Mouse (Mus musculus) liver, embryonic 12.5 days (tissue): ENCODE data around the gene Zfp28. TPM values are rescaled to one million over a fixed set of nuclear protein-coding genes. Genes with fewer than 3 reads are reported as not detected.

Experiments used
- ATAC-seq: fragments of 200-750 bp; cut with Nextera tagmentation; 2 replicates; pipeline ENCODE4 v1.8.0; 2017; ENCODE audit warnings: moderate number of reproducible peaks, mild to moderate bottlenecking, moderate library complexity
- H3K27ac ChIP-seq: fragments of 300-500 bp; sonication (generic); 2 replicates; pipeline ENCODE4 v1.5.1; 2016; ENCODE audit warnings: mild to moderate bottlenecking
- H3K27me3 ChIP-seq: fragments of 300-500 bp; sonication (generic); replicated peaks from 2 replicates; pipeline ENCODE4 v1.6.1; 2016; ENCODE audit warnings: mild to moderate bottlenecking, moderate library complexity
- H3K36me3 ChIP-seq: fragments of 300-500 bp; sonication (generic); 2 replicates; pipeline ENCODE4 v1.6.1; 2016; ENCODE audit warnings: mild to moderate bottlenecking, moderate library complexity
- H3K4me1 ChIP-seq: fragments of 300-500 bp; sonication (generic); 2 replicates; pipeline ENCODE4 v1.6.1; 2016
- H3K4me2 ChIP-seq: fragments of 300-500 bp; sonication (generic); 2 replicates; pipeline ENCODE4 v1.6.1; 2016; ENCODE audit warnings: mild to moderate bottlenecking, moderate library complexity
- H3K4me3 ChIP-seq: fragments of 300-500 bp; sonication (generic); 2 replicates; pipeline ENCODE4 v1.5.1; 2016; ENCODE audit warnings: mild to moderate bottlenecking, moderate library complexity
- H3K9ac ChIP-seq: fragments of 300-500 bp; sonication (generic); 2 replicates; pipeline ENCODE4 v1.6.1; 2016; ENCODE audit warnings: mild to moderate bottlenecking, moderate library complexity
- H3K9me3 ChIP-seq: fragments of 300-500 bp; sonication (generic); replicated peaks from 2 replicates; pipeline ENCODE4 v1.6.1; 2016; ENCODE audit warnings: mild to moderate bottlenecking, moderate library complexity
- WGBS: fragments of 180-500 bp; shearing (Covaris S2); methylation state at CpG from one replicate; pipeline ENCODE4 v1.1.7; 2016; ENCODE audit not compliant: insufficient replicate concordance; 5-methylcytosine and 5-hydroxymethylcytosine counted together
- polyA plus RNA-seq: library from polyadenylated mRNA; unstranded; fragments of >200 nt; fragmentation: Nextera tagmentation; extraction: Ambion mirVana; gene quantifications from 2 replicates; pipeline ENCODE4 v1.2.1, GENCODE M21; 2016

The Zfp28 gene
- polyA plus RNA-seq, 1 experiment from 2014 or later, result 1.7 TPM

DNA sequence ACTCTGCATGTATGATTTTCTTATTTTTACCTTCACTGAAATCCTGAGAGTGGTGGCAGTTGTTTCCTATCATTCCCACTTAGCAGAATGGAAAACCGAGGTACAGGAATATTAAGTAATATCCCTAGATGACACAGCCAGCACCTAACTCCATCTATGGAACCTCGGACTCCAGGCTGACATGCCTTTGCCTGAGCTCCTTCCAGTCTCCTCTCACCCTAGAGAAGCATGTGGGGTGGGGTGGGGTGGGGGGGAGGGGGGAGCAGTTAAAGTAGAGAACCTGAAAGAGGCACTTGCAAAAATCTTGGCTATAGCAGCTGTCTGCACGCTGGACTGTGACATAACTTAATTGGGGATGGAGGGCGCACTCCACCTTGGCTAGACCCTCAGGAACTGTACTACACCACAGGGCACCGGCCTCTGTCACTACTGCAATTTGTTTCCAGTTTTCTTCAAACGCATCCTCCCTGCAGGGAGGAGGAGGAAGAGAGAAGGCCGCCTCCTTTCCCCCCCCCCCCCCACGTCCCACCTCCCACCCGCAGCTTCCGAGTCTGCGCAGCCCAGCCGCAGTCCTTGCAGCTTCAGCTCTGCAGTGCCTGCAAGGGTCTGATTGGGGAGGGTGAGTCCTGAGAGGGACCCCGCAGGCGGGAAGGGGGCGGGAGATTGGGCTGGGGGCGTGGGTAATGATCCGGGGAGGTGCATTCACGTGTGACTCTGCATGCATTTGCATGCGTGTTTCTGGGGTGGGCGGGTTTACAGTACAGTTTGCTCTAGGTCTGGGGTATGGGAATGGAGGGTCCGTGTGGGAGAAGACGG is 31.7 kb downstream of the Zfp28 start:
- Histone ChIP-seq H3K4me2 (no peak overlapping the region), H3K9ac (no peak overlapping the region), H3K27ac (no peak overlapping the region), H3K4me1 (no peaks in the 10 kb centered on the region), H3K4me3 (no peak overlapping the region), H3K9me3 (no peaks in the 10 kb centered on the region), H3K27me3 (peaks cover 4% of the 10 kb centered on the region), H3K36me3 (no peaks in the 10 kb centered on the region)
- WGBS, result 7% methylated on average over 21 of the region's 22 CpGs
- no peak for ATAC-seq

GRCm38 (mm10) chr7:6415442-6415787 is 32.3 kb downstream of the Zfp28 start:
- H3K4me1 ChIP-seq, result no peaks in the 10 kb centered on the region
- H3K27me3 ChIP-seq, result peaks cover 4% of the 10 kb centered on the region
- WGBS, result 23% methylated on average over 8 of the region's 8 CpGs
- no peak overlapping the region for H3K4me3 ChIP-seq
- H3K27ac ChIP-seq, result no peak overlapping the region
- H3K4me2 ChIP-seq, result no peak overlapping the region
- ATAC-seq, result no peak
- H3K9ac ChIP-seq, result no peak overlapping the region
- no peaks in the 10 kb centered on the region for H3K9me3 ChIP-seq
- H3K36me3 ChIP-seq, result no peaks in the 10 kb centered on the region

DNA sequence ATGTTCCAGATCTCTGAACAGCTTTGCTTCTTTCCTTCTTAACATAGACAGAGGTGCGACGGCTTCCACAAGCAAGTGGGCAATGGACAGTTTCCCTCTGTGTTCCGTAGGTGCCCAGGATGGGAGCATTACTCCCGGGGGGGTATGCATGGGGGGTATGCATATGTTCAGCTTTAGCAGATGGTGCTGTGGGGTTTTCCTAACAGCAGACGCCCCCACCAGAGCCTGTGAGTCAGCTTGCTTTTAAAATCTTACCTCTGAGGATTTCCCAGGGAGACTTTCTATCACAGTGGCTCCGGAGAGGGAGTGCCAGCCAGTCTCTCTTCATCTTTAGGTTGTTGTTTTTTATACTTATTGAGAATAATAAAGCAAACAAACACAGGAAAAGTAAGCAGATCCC is 36.8 kb downstream of the Zfp28 start:
- Histone ChIP-seq H3K9ac (no peak overlapping the region), H3K4me2 (no peak overlapping the region), H3K4me3 (no peak overlapping the region), H3K27ac (no peak overlapping the region), H3K9me3 (no peaks in the 10 kb centered on the region), H3K4me1 (no peaks in the 10 kb centered on the region), H3K36me3 (no peaks in the 10 kb centered on the region), H3K27me3 (peaks cover 3% of the 10 kb centered on the region)
- 58% methylated on average over 6 of the region's 6 CpGs for WGBS
- no peak for ATAC-seq

- no peak for ATAC-seq
Observed at GRCm38 (mm10) chr7:6429381-6429780, 46.3 kb downstream of the Zfp28 start.

GRCm38 (mm10) chr7:6430342-6430741 is 47.2 kb downstream of the Zfp28 start:
- no peak for ATAC-seq
- no peaks in the 10 kb centered on the region for H3K27me3 ChIP-seq
- H3K9ac ChIP-seq, result no peak overlapping the region
- no peak overlapping the region for H3K4me2 ChIP-seq
- H3K4me3 ChIP-seq, result no peak overlapping the region
- no peaks in the 10 kb centered on the region for H3K36me3 ChIP-seq
- 22% methylated on average over 2 of the region's 2 CpGs for WGBS
- no peaks in the 10 kb centered on the region for H3K4me1 ChIP-seq
- H3K9me3 ChIP-seq, result peaks cover 10% of the 10 kb centered on the region; the same call in 1 of the 2 replicates
- H3K27ac ChIP-seq, result no peak overlapping the region

More at GRCm38 (mm10) chr7:6429381-6429780, 46.3 kb downstream of the Zfp28 start:
- H3K4me3 ChIP-seq, result no peak overlapping the region
- H3K4me2 ChIP-seq, result no peak overlapping the region
- H3K27ac ChIP-seq, result no peak overlapping the region
- no peaks in the 10 kb centered on the region for H3K36me3 ChIP-seq
- no peak overlapping the region for H3K9ac ChIP-seq
- H3K4me1 ChIP-seq, result no peaks in the 10 kb centered on the region
- WGBS, result 75% methylated on average over 3 of the region's 3 CpGs
- H3K27me3 ChIP-seq, result no peaks in the 10 kb centered on the region
- peaks cover 10% of the 10 kb centered on the region; the same call in 1 of the 2 replicates for H3K9me3 ChIP-seq

GRCm38 (mm10) chr7:6438388-6438787 is 55.3 kb downstream of the Zfp28 start, which contains the start of gene Olfr1344:
Gene Olfr1344, plus strand, starts transcription at chr7:6438688.
- Histone ChIP-seq H3K4me1 (no peaks in the 10 kb centered on the region), H3K27me3 (no peaks in the 10 kb centered on the region), H3K4me2 (no peak within 1 kb of the TSS), H3K36me3 (no peaks in the 10 kb centered on the region), H3K4me3 (no peak within 1 kb of the TSS), H3K9ac (no peak within 1 kb of the TSS), H3K27ac (no peak within 1 kb of the TSS), H3K9me3 (no peaks in the 10 kb centered on the region)
- ATAC-seq, result no peak
- WGBS, result 50% methylated on average over 3 of the region's 3 CpGs

DNA sequence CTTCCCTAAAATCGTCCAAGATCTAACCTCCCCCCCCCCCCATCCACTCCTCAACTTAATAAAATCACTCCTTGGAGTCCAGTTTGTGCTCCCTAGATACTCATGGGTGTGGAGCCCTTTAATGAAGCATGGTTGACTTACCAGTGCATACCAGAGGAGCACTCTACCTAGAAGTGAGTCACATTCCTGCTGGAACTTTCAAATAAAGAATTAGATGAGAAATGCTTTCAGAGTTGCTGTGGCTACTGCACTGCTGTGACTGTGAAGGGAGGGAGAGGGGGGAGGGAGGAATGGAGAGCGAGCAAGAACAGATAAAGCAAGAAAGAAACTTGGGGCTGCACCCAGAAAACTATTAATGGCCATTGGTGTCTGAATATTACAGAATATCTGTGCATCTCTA is 58.1 kb downstream of the Zfp28 start:
- no peak overlapping the region for H3K4me2 ChIP-seq
- ATAC-seq, result no peak
- H3K4me1 ChIP-seq, result no peaks in the 10 kb centered on the region
- H3K9me3 ChIP-seq, result no peaks in the 10 kb centered on the region
- H3K9ac ChIP-seq, result no peak overlapping the region
- H3K4me3 ChIP-seq, result no peak overlapping the region
- H3K27me3 ChIP-seq, result no peaks in the 10 kb centered on the region
- H3K27ac ChIP-seq, result no peak overlapping the region
- 47% methylated on average over 2 of the region's 2 CpGs for WGBS
- H3K36me3 ChIP-seq, result no peaks in the 10 kb centered on the region

Other genes with a start within 250 kb of the Zfp28 start
- 17.3 and 18.0 TPM in 2 replicates for gene Zfp787, start 227.3 kb upstream of the Zfp28 start, polyA plus RNA-seq
- 25.5 and 26.3 TPM in 2 replicates for gene Zfp444, start 211.1 kb upstream of the Zfp28 start, polyA plus RNA-seq
- gene Galp, start 186.2 kb upstream of the Zfp28 start, polyA plus RNA-seq, result not detected in 2 replicates
- not detected in 2 replicates for gene Zscan5b, start 161.0 kb upstream of the Zfp28 start, polyA plus RNA-seq
- gene Epp13, start 130.6 kb upstream of the Zfp28 start, polyA plus RNA-seq, result not detected in 2 replicates
- 8.1 and 8.2 TPM in 2 replicates for gene Zfp667, start 96.7 kb upstream of the Zfp28 start, polyA plus RNA-seq
- gene Zfp583, start 52.0 kb upstream of the Zfp28 start, polyA plus RNA-seq, result 1.6 and 2.1 TPM in 2 replicates
- 0.50 and 0.57 TPM in 2 replicates for gene Gm3854, start 39.5 kb upstream of the Zfp28 start, polyA plus RNA-seq
- gene Zfp78, start 20.0 kb upstream of the Zfp28 start, polyA plus RNA-seq, result 1.3 TPM in 2 replicates
- gene Smim17, start 15.4 kb downstream of the Zfp28 start, polyA plus RNA-seq, result 0.10 TPM in 1 of 2 replicates, not detected in the other
- gene Gm20715, start 27.0 kb downstream of the Zfp28 start, polyA plus RNA-seq, result not detected in 2 replicates
- gene Olfr1344, start 55.4 kb downstream of the Zfp28 start, polyA plus RNA-seq, result not detected in 2 replicates
- not detected in 2 replicates for gene Olfr1336, start 72.9 kb downstream of the Zfp28 start, polyA plus RNA-seq
- gene Olfr1346, start 83.8 kb downstream of the Zfp28 start, polyA plus RNA-seq, result not detected in 2 replicates
- gene Olfr5, start 103.6 kb downstream of the Zfp28 start, polyA plus RNA-seq, result not detected in 2 replicates
- not detected in 2 replicates for gene Olfr1347, start 116.5 kb downstream of the Zfp28 start, polyA plus RNA-seq
- not detected in 2 replicates for gene Olfr1348, start 125.5 kb downstream of the Zfp28 start, polyA plus RNA-seq
- gene Olfr1349, start 139.7 kb downstream of the Zfp28 start, polyA plus RNA-seq, result not detected in 2 replicates
- not detected in 2 replicates for gene Olfr1350, start 181.5 kb downstream of the Zfp28 start, polyA plus RNA-seq